Mouse (Mus musculus) thymus, adult 2 months (tissue): ENCODE measurements around the gene Ube2v1.

Experiments used
- CTCF ChIP-seq: fragments of 200-500 bp; IDR thresholded peaks from 2 replicates; pipeline ENCODE4 v1.5.1; 2012; ENCODE audit warnings: mild to moderate bottlenecking, control low read depth, low read length, moderate library complexity, borderline replicate concordance; ENCODE audit not compliant: control insufficient read depth, poor library complexity, insufficient read depth; ENCODE audit errors: extremely low read depth
- POLR2A ChIP-seq: fragments of 200-500 bp; IDR thresholded peaks from 2 replicates; pipeline ENCODE4 v1.6.1; 2012; ENCODE audit warnings: mild to moderate bottlenecking, low read length, control low read depth, moderate library complexity; ENCODE audit not compliant: control insufficient read depth, poor library complexity, insufficient read depth; ENCODE audit errors: extremely low read depth

DNA sequence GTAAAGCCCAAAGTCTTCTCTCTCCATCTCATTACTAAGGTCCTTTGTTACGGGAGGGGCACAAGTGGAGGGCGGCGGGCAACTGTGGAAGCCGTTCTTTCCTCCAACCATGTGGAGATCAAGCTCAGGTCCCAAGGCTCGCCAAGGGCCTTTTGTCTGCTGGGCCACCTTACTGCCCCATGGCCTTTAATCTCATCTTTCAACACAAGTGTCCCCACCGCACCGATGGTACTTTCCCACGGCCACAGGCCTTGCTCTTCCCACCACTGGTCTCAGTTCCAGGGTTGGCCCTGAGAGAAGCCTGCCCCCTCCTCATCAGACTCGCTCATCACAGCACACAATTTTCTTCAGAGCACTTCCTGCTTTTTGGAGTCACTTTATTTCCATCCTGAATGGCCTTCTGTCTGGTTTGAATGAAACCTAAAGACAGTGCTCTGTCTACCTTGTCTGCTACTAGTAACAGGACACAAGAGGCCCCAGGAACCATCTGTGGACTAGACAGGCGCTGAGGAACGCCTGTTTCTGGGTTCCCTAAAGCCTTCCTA lies 2.2 kb downstream of the Ube2v1 start:
- TF ChIP-seq CTCF (no peak), POLR2A (no peak)
